In the genomic region with DNA sequence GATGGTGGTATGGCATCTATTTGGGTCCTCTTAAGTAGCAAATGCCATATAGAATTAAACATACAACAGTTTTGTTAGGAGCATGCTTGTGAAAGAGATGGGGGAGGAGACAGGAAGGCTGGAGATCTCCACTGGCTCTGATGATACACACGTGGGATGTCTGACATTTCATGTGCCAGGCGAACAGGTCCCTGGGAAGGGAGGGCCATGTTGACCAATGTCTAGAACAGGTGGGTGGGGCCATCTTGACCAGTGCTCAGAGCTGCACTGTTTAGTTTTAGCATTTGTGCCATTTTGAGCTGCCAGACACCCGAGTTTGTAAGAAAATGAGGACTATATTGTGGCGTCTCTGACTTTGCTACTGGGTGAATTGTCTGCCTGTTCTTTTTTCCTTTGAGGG, we compare ENCODE assay signal across 34 mouse cellular contexts. TPM values are rescaled to one million over a fixed set of nuclear protein-coding genes. Genes with fewer than 3 reads are reported as not detected.
"Had no signal": no experiment of that assay in that cellular context is flagged by ENCODE, and none has a peak within 500 bp of the region (broad histone marks: within the 10 kb centered on the region; RNA-seq: fewer than 3 reads in every experiment).

No protein-coding gene starts in this region.

- H3K9me3 ChIP-seq: limb, embryonic 10.5 days; limb, embryonic 12.5 days; limb, embryonic 13.5 days; limb, embryonic 15.5 days; liver, embryonic 13.5 days; liver, embryonic 15.5 days; lung, embryonic 15.5 days; megakaryocyte, embryonic 14.5 days; midbrain, embryonic 10.5 days; midbrain, embryonic 12.5 days; midbrain, embryonic 13.5 days; midbrain, embryonic 15.5 days had no signal

- H3K4me2 ChIP-seq: limb, embryonic 12.5 days; limb, embryonic 13.5 days; limb, embryonic 15.5 days; liver, embryonic 13.5 days; liver, embryonic 15.5 days; lung, embryonic 14.5 days; lung, embryonic 15.5 days; midbrain, embryonic 11.5 days; midbrain, embryonic 12.5 days; midbrain, embryonic 13.5 days; midbrain, embryonic 15.5 days had no signal

- ATAC-seq: lung, postnatal 0 days; midbrain, embryonic 13.5 days; midbrain, embryonic 15.5 days; midbrain, embryonic 16.5 days had no signal

- DNase-seq: left cerebral cortex, postnatal 4 days; liver; liver, embryonic 13.5 days; lung, adult 18-20 months; lung, adult 2 months; lung, embryonic 14.5 days; lung, postnatal 10 days; lung, postnatal 14 days; lung, postnatal 36 days; lung, postnatal 4 days; midbrain, embryonic 14.5 days had no signal

- H3K9ac ChIP-seq: limb, embryonic 12.5 days; limb, embryonic 13.5 days; limb, embryonic 15.5 days; liver, embryonic 13.5 days; liver, embryonic 14.5 days; liver, embryonic 15.5 days; lung, embryonic 14.5 days; lung, embryonic 15.5 days; midbrain, embryonic 12.5 days; midbrain, embryonic 13.5 days; midbrain, embryonic 15.5 days had no signal

- H3K4me1 ChIP-seq: limb, embryonic 12.5 days; midbrain, embryonic 12.5 days; midbrain, embryonic 13.5 days; midbrain, embryonic 15.5 days had no signal

- H3K4me3 ChIP-seq: left cerebral cortex, adult 2 months; limb, embryonic 10.5 days; limb, embryonic 12.5 days; limb, embryonic 13.5 days; limb, embryonic 15.5 days; liver, embryonic 13.5 days; liver, embryonic 15.5 days; lung, embryonic 15.5 days; megakaryocyte, embryonic 14.5 days; midbrain, embryonic 10.5 days; midbrain, embryonic 12.5 days; midbrain, embryonic 13.5 days; midbrain, embryonic 15.5 days; myocyte had no signal

- H3K36me3 ChIP-seq: lung, embryonic 15.5 days had no signal

- H3K27ac ChIP-seq: left cerebral cortex, adult 2 months; limb, embryonic 10.5 days; limb, embryonic 12.5 days; limb, embryonic 13.5 days; limb, embryonic 15.5 days; liver, embryonic 13.5 days; liver, embryonic 14.5 days; liver, embryonic 15.5 days; lung, embryonic 15.5 days; macrophage; midbrain, embryonic 10.5 days; midbrain, embryonic 12.5 days; midbrain, embryonic 13.5 days; midbrain, embryonic 15.5 days had no signal

- H3K27me3 ChIP-seq: limb, embryonic 12.5 days; limb, embryonic 13.5 days; limb, embryonic 15.5 days; liver, embryonic 13.5 days; liver, embryonic 15.5 days; lung, embryonic 15.5 days; megakaryocyte, embryonic 14.5 days; midbrain, embryonic 12.5 days; midbrain, embryonic 13.5 days; midbrain, embryonic 15.5 days had no signal

RNA-seq across cellular contexts. Expression of a gene that starts 10.7 kb away (rescaled TPM):
- total RNA-seq: left cerebral cortex, adult 18-20 months; left cerebral cortex, postnatal 10 days; left cerebral cortex, postnatal 14 days; left cerebral cortex, postnatal 4 days; megakaryocyte progenitor cell, adult 5-6 weeks; monocyte, adult 5-6 weeks had no signal
- polyA plus RNA-seq: macrophage had no signal
